Mouse (Mus musculus) G1E (cell line): ENCODE data around the gene Gm10382. TPM values are rescaled to one million over a fixed set of nuclear protein-coding genes. Genes with fewer than 3 reads are reported as not detected.

Source experiments
- ATAC-seq: 2 replicates; pipeline ENCODE4 v1.8.0; 2016; ENCODE audit warnings: mild to moderate bottlenecking; ENCODE audit not compliant: insufficient number of reproducible peaks, poor library complexity, low FRiP score, severe bottlenecking; ENCODE audit errors: extremely low read depth
- DNase-seq: peaks from one replicate; pipeline ENCODE4 v3.0.0; 2012; ENCODE audit warnings: low spot score
- H3K27me3 ChIP-seq: 2 replicates; pipeline ENCODE4 v1.6.1; 2012; ENCODE audit warnings: mild to moderate bottlenecking, low read length, inconsistent platforms; ENCODE audit not compliant: insufficient read depth
- H3K36me3 ChIP-seq: replicated peaks from 2 replicates; pipeline ENCODE3; 2012; ENCODE audit warnings: mild to moderate bottlenecking, inconsistent platforms
- H3K4me1 ChIP-seq: 2 replicates; pipeline ENCODE4 v1.6.1; 2012; ENCODE audit warnings: low read depth, low read length, inconsistent platforms, mixed read lengths; ENCODE audit not compliant: insufficient read depth
- H3K4me3 ChIP-seq: 2 replicates; pipeline ENCODE4 v1.5.1; 2012; ENCODE audit warnings: low read depth, mild to moderate bottlenecking, inconsistent platforms, low read length, moderate library complexity, mixed read lengths
- H3K9me3 ChIP-seq: replicated peaks from 2 replicates; pipeline ENCODE4 v1.6.1; 2012; ENCODE audit warnings: inconsistent platforms
- CTCF ChIP-seq: IDR thresholded peaks from 2 replicates; pipeline ENCODE4 v1.5.1; 2012; ENCODE audit warnings: low read depth, low read length, inconsistent platforms, mixed read lengths
- GATA1 ChIP-seq: IDR thresholded peaks from 2 replicates; pipeline ENCODE4 v1.6.1; 2012; ENCODE audit warnings: borderline replicate concordance, low read length, inconsistent platforms, mixed read lengths
- GATA2 ChIP-seq: IDR thresholded peaks from 2 replicates; pipeline ENCODE4 v1.6.1; 2012; ENCODE audit warnings: low read depth, low read length, inconsistent platforms, borderline replicate concordance
- POLR2AphosphoS5 ChIP-seq: IDR thresholded peaks from 2 replicates; pipeline ENCODE4 v1.6.1; 2012; ENCODE audit warnings: low read depth, low read length, inconsistent platforms; ENCODE audit not compliant: insufficient replicate concordance
- TAL1 ChIP-seq: conservative IDR thresholded peaks from 2 replicates; pipeline ENCODE4 v1.6.1; 2012; ENCODE audit warnings: low read depth, low read length, inconsistent platforms, mixed read lengths
- polyA plus RNA-seq: library from polyadenylated mRNA; stranded (reverse); fragments of >175 nt; gene quantifications from 2 replicates; pipeline ENCODE4 v1.2.3, GENCODE M21; 2012
- total RNA-seq, 2 experiments: library from RNA; stranded (forward) in 1 of 2; stranded (reverse) in 1 of 2; fragments of 200-1000 nt in 1 of 2; fragments of >200 nt in 1 of 2; fragmentation: Nextera tagmentation in 1 of 2; gene quantifications; 2 replicates each; pipeline ENCODE4 v1.2.3; 2014 to 2017

Gm10382 gene
- total and polyA plus RNA-seq, 3 experiments = 0.22 TPM; not detected in 2

- Histone ChIP-seq H3K36me3 (no peaks in the 10 kb centered on the region), H3K9me3 (0 out of 2 replicates have a peak, but pooled peaks cover 6% of the 10 kb centered on the region), H3K27me3 (peaks cover 16% of the 10 kb centered on the region), H3K4me3 (no peak overlapping the region), H3K4me1 (peaks cover 3% of the 10 kb centered on the region; the same call in 1 of the 2 replicates)
- DNase-seq (no peak), ATAC-seq (peak; percentile 48; the same call in 1 of the 2 replicates)
- TF ChIP-seq GATA1 = no peak
- TF ChIP-seq CTCF = peak; percentile 81
Measured at GRCm38 (mm10) chr5:125348487-125348886, 40.6 kb upstream of the Gm10382 start.

GRCm38 (mm10) chr5:125349391-125349790, 39.7 kb upstream of the Gm10382 start:
- TF ChIP-seq TAL1 (no peak), GATA1 (no peak), CTCF (no peak), GATA2 (no peak), POLR2AphosphoS5 (no peak)
- H3K4me1 ChIP-seq = peaks cover 3% of the 10 kb centered on the region; the same call in 1 of the 2 replicates
- 0 out of 2 replicates have a peak, but pooled peaks cover 7% of the 10 kb centered on the region for H3K9me3 ChIP-seq
- H3K4me3 ChIP-seq = no peak overlapping the region
- H3K36me3 ChIP-seq = no peaks in the 10 kb centered on the region
- DNase-seq = no peak
- peaks cover 15% of the 10 kb centered on the region for H3K27me3 ChIP-seq
- no peak for ATAC-seq

GRCm38 (mm10) chr5:125351057-125351456, 38.1 kb upstream of the Gm10382 start:
- Histone ChIP-seq H3K4me1 (peaks cover 3% of the 10 kb centered on the region; the same call in 1 of the 2 replicates), H3K4me3 (no peak overlapping the region)

GRCm38 (mm10) chr5:125351939-125352338, 37.2 kb upstream of the Gm10382 start:
- peaks cover 3% of the 10 kb centered on the region; the same call in 1 of the 2 replicates for H3K4me1 ChIP-seq
- no peak for DNase-seq
- TF ChIP-seq POLR2AphosphoS5 (no peak), GATA2 (no peak), TAL1 (no peak), CTCF (no peak), GATA1 (no peak)

More at GRCm38 (mm10) chr5:125351057-125351456, 38.1 kb upstream of the Gm10382 start:
- DNase-seq = no peak
- no peak for TF ChIP-seq GATA1
- TF ChIP-seq TAL1 = no peak
- TF ChIP-seq GATA2 = no peak
- TF ChIP-seq CTCF = no peak
- TF ChIP-seq POLR2AphosphoS5 = no peak
- H3K36me3 ChIP-seq = no peaks in the 10 kb centered on the region
- peaks cover 13% of the 10 kb centered on the region for H3K27me3 ChIP-seq
- 0 out of 2 replicates have a peak, but pooled peaks cover 7% of the 10 kb centered on the region for H3K9me3 ChIP-seq
- ATAC-seq = no peak

GRCm38 (mm10) chr5:125352781-125353294, 36.3 kb upstream of the Gm10382 start:
- Histone ChIP-seq H3K27me3 (peaks cover 7% of the 10 kb centered on the region), H3K4me1 (peaks cover 3% of the 10 kb centered on the region; the same call in 1 of the 2 replicates), H3K36me3 (no peaks in the 10 kb centered on the region), H3K9me3 (0 out of 2 replicates have a peak, but pooled peaks cover 7% of the 10 kb centered on the region), H3K4me3 (no peak overlapping the region)
- DNase-seq (no peak), ATAC-seq (no peak)
- TF ChIP-seq GATA2 (no peak), TAL1 (no peak), CTCF (no peak), GATA1 (no peak), POLR2AphosphoS5 (no peak)

More at GRCm38 (mm10) chr5:125351939-125352338, 37.2 kb upstream of the Gm10382 start:
- Histone ChIP-seq H3K36me3 (no peaks in the 10 kb centered on the region), H3K9me3 (0 out of 2 replicates have a peak, but pooled peaks cover 7% of the 10 kb centered on the region), H3K27me3 (peaks cover 9% of the 10 kb centered on the region), H3K4me3 (no peak overlapping the region)
- no peak for ATAC-seq

GRCm38 (mm10) chr5:125354885-125355492, 34.1 kb upstream of the Gm10382 start:
- Histone ChIP-seq H3K4me1 (no peaks in the 10 kb centered on the region), H3K27me3 (peaks cover 4% of the 10 kb centered on the region), H3K9me3 (0 out of 2 replicates have a peak, but pooled peaks cover 7% of the 10 kb centered on the region), H3K36me3 (no peaks in the 10 kb centered on the region), H3K4me3 (no peak overlapping the region)
- ATAC-seq (no peak), DNase-seq (no peak)
- TF ChIP-seq GATA2 = no peak
